Mouse (Mus musculus) cerebellum, postnatal 4 days (tissue): ENCODE measurements around the gene Tcp1.

Source experiments
- DNase-seq, 2 experiments: peaks; one replicate each; pipeline ENCODE4 v3.0.0; 2022; ENCODE audit warnings: low spot score in 2 of 2, mixed read lengths in 1 of 2

Tcp1 gene

DNA sequence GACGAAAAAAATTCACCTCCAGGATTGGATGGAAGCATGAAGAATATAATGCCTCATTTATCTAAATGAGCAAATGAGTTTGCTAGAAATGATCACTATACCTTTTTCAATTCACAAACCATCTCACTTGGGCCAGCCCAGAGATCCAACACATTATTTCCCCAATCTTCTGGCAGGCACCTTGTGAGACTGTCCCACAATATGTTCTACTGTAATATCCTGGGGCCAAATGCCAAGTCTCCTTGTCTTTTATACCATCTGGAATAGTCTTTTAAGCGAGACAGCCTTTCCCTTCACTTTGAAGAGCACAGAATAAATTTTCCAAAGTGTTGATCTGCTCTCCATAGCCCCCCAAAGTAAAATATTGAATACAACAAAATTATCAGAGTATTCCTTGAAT lies 58.4 kb downstream of the Tcp1 start:
- DNase-seq = no peak
